Mouse (Mus musculus): ENCODE results near the gene Hipk1.

Hipk1 gene

GRCm38 (mm10) chr3:103745001-103745770, 46.2 kb downstream of the Hipk1 start:
- DNase-seq = no peak

GRCm38 (mm10) chr3:103743208-103743607, 48.2 kb downstream of the Hipk1 start:
- no peak for DNase-seq

- DNase-seq = no peak
Observed at GRCm38 (mm10) chr3:103740342-103740741, 51.0 kb downstream of the Hipk1 start.

GRCm38 (mm10) chr3:103739329-103739728, 52.0 kb downstream of the Hipk1 start, which contains the start of gene Gm10964:
Gene Gm10964, plus strand, starts transcription at chr3:103739366.
- no peak for DNase-seq

- DNase-seq = peak; percentile 96 to 99
Observed at GRCm38 (mm10) chr3:103737778-103738571, 53.4 kb downstream of the Hipk1 start, which contains the start of gene Olfml3. Gene Olfml3, minus strand, starts transcription at chr3:103738001.

- peak; percentile 64 to 73 for DNase-seq
Observed at GRCm38 (mm10) chr3:103737061-103737754, 54.2 kb downstream of the Hipk1 start.

GRCm38 (mm10) chr3:103735776-103736600, 55.4 kb downstream of the Hipk1 start:
- no peak for DNase-seq

GRCm38 (mm10) chr3:103734696-103735519, 56.5 kb downstream of the Hipk1 start:
- no peak for DNase-seq

GRCm38 (mm10) chr3:103733799-103734695, 57.3 kb downstream of the Hipk1 start:
- DNase-seq = peak in 1 of 2 experiments; percentile 51

GRCm38 (mm10) chr3:103733176-103733575, 58.2 kb downstream of the Hipk1 start:
- no peak for DNase-seq

GRCm38 (mm10) chr3:103732116-103732515, 59.2 kb downstream of the Hipk1 start:
- no peak for DNase-seq

GRCm38 (mm10) chr3:103729850-103730249, 61.5 kb downstream of the Hipk1 start:
- DNase-seq = no peak

- no peak for DNase-seq
Observed at GRCm38 (mm10) chr3:103727813-103728326, 63.5 kb downstream of the Hipk1 start.

- DNase-seq = no peak
Observed at GRCm38 (mm10) chr3:103726642-103727041, 64.7 kb downstream of the Hipk1 start.

GRCm38 (mm10) chr3:103724137-103724536, 67.2 kb downstream of the Hipk1 start:
- no peak for DNase-seq

- no peak for DNase-seq
Observed at GRCm38 (mm10) chr3:103718728-103719127, 72.6 kb downstream of the Hipk1 start.

GRCm38 (mm10) chr3:103716774-103717760, 74.3 kb downstream of the Hipk1 start:
- no peak for DNase-seq

Data from cerebellum, postnatal 14 days (tissue).